Mouse (Mus musculus): ENCODE measurements around the gene Slc35f1. TPM values are rescaled to one million over a fixed set of nuclear protein-coding genes. Genes with fewer than 3 reads are reported as not detected.

Gene Slc35f1
- total and polyA plus RNA-seq, 3 experiments, result 0.07 to 0.11 TPM; not detected in 1

GRCm38 (mm10) chr10:52715146-52715545 is 24.8 kb downstream of the Slc35f1 start:
- DNase-seq (ENCODE audit: extremely low read depth), result no peak
- H3K36me3 ChIP-seq (replicated peaks in 1 of 2; ENCODE audit: control insufficient read depth in 1 of 2, insufficient read depth in 1 of 2, low read length in 1 of 2), result no peaks in the 10 kb centered on the region
- H3K27ac ChIP-seq (ENCODE audit: insufficient read depth, low read depth), result no peak overlapping the region
- no peaks in the 10 kb centered on the region for H3K9me3 ChIP-seq (replicated peaks; ENCODE audit: low read length)
- no peak overlapping the region for H3K4me2 ChIP-seq (ENCODE audit: insufficient read depth, low read depth, poor library complexity, severe bottlenecking)
- H3K79me2 ChIP-seq (replicated peaks; ENCODE audit: control insufficient read depth, extremely low read depth, insufficient read depth, poor library complexity, severe bottlenecking), result no peaks in the 10 kb centered on the region
- no peaks in the 10 kb centered on the region for H3K27me3 ChIP-seq (replicated peaks)
- dilution Hi-C loops (cut with MboI; ENCODE audit: extremely low pct_ligation_motif_present, extremely low pct_unique_long_range_greater_than_20kb, low sequenced_read_pairs), result no loop called here
- H3K4me1 ChIP-seq (ENCODE audit: control insufficient read depth in 1 of 2, insufficient read depth in 2 of 2), result no peaks in the 10 kb centered on the region
- H3K4me3 ChIP-seq (replicated peaks in 1 of 3; ENCODE audit: low read depth in 2 of 3, low read length in 2 of 3, poor library complexity in 1 of 3), result no peak overlapping the region
- TF ChIP-seq NRF1 (IDR thresholded peaks at IDR 0.05; ENCODE audit: low read depth, low read length) (no peak), HCFC1 (IDR thresholded peaks at IDR 0.05; ENCODE audit: low read depth, low read length) (no peak), SIN3A (IDR thresholded peaks at IDR 0.05; ENCODE audit: low read length) (no peak), MEF2A (IDR thresholded peaks at IDR 0.05; ENCODE audit: borderline replicate concordance, low read depth, low read length) (no peak), TCF12 (IDR thresholded peaks at IDR 0.05; ENCODE audit: low read depth, low read length) (no peak), CHD2 (IDR thresholded peaks at IDR 0.05; ENCODE audit: low read length) (no peak)
- in situ Hi-C loops (cut with MboI; ENCODE audit: low pct_ligation_motif_present, low pct_unique_long_range_greater_than_20kb, low sequenced_read_pairs), result no loop called here
- no peak overlapping the region for H3K9ac ChIP-seq (ENCODE audit: insufficient read depth, low read depth)

- no peak overlapping the region for H3K27ac ChIP-seq (ENCODE audit: insufficient read depth, low read depth)
- no peak for TF ChIP-seq MEF2A (IDR thresholded peaks at IDR 0.05; ENCODE audit: borderline replicate concordance, low read depth, low read length)
- no peaks in the 10 kb centered on the region for H3K27me3 ChIP-seq (replicated peaks)
- in situ Hi-C loops (cut with MboI; ENCODE audit: low pct_ligation_motif_present, low pct_unique_long_range_greater_than_20kb, low sequenced_read_pairs) (no loop called here), dilution Hi-C loops (cut with MboI; ENCODE audit: extremely low pct_ligation_motif_present, extremely low pct_unique_long_range_greater_than_20kb, low sequenced_read_pairs) (no loop called here)
- no peak overlapping the region for H3K4me2 ChIP-seq (ENCODE audit: insufficient read depth, low read depth, poor library complexity, severe bottlenecking)
- H3K9ac ChIP-seq (ENCODE audit: insufficient read depth, low read depth), result no peak overlapping the region
- H3K9me3 ChIP-seq (replicated peaks; ENCODE audit: low read length), result no peaks in the 10 kb centered on the region
- no peak overlapping the region for H3K4me3 ChIP-seq (replicated peaks in 1 of 3; ENCODE audit: low read depth in 2 of 3, low read length in 2 of 3, poor library complexity in 1 of 3)
- no peak for DNase-seq (ENCODE audit: extremely low read depth)
- H3K36me3 ChIP-seq (replicated peaks in 1 of 2; ENCODE audit: control insufficient read depth in 1 of 2, insufficient read depth in 1 of 2, low read length in 1 of 2), result no peaks in the 10 kb centered on the region
- H3K4me1 ChIP-seq (ENCODE audit: control insufficient read depth in 1 of 2, insufficient read depth in 2 of 2), result no peaks in the 10 kb centered on the region
- no peaks in the 10 kb centered on the region for H3K79me2 ChIP-seq (replicated peaks; ENCODE audit: control insufficient read depth, extremely low read depth, insufficient read depth, poor library complexity, severe bottlenecking)
These were observed 28.0 kb downstream of the Slc35f1 start for GRCm38 (mm10) chr10:52718199-52718917.

- no peak for DNase-seq (ENCODE audit: extremely low read depth)
- Histone ChIP-seq H3K27ac (ENCODE audit: insufficient read depth, low read depth) (no peak overlapping the region), H3K79me2 (replicated peaks; ENCODE audit: control insufficient read depth, extremely low read depth, insufficient read depth, poor library complexity, severe bottlenecking) (no peaks in the 10 kb centered on the region), H3K4me3 (replicated peaks in 1 of 3; ENCODE audit: low read depth in 2 of 3, low read length in 2 of 3, poor library complexity in 1 of 3) (no peak overlapping the region), H3K9me3 (replicated peaks; ENCODE audit: low read length) (no peaks in the 10 kb centered on the region), H3K4me1 (ENCODE audit: control insufficient read depth in 1 of 2, insufficient read depth in 2 of 2) (no peaks in the 10 kb centered on the region), H3K27me3 (replicated peaks) (no peaks in the 10 kb centered on the region), H3K4me2 (ENCODE audit: insufficient read depth, low read depth, poor library complexity, severe bottlenecking) (no peak overlapping the region), H3K36me3 (replicated peaks in 1 of 2; ENCODE audit: control insufficient read depth in 1 of 2, insufficient read depth in 1 of 2, low read length in 1 of 2) (no peaks in the 10 kb centered on the region), H3K9ac (ENCODE audit: insufficient read depth, low read depth) (no peak overlapping the region)
- dilution Hi-C loops (cut with MboI; ENCODE audit: extremely low pct_ligation_motif_present, extremely low pct_unique_long_range_greater_than_20kb, low sequenced_read_pairs), result no loop called here
- TF ChIP-seq UBTF (IDR thresholded peaks at IDR 0.05; ENCODE audit: low read depth, low read length), result no peak
- TF ChIP-seq POLR2AphosphoS2 (IDR thresholded peaks at IDR 0.05; ENCODE audit: low read depth, low read length), result no peak
- no peak for TF ChIP-seq MAZ (IDR thresholded peaks at IDR 0.05; ENCODE audit: low read depth, low read length)
- no peak for TF ChIP-seq MEF2A (IDR thresholded peaks at IDR 0.05; ENCODE audit: borderline replicate concordance, low read depth, low read length)
- TF ChIP-seq MAX (IDR thresholded peaks at IDR 0.05; ENCODE audit: low read length), result no peak
- TF ChIP-seq CHD2 (IDR thresholded peaks at IDR 0.05; ENCODE audit: low read length), result no peak
- in situ Hi-C loops (cut with MboI; ENCODE audit: low pct_ligation_motif_present, low pct_unique_long_range_greater_than_20kb, low sequenced_read_pairs), result no loop called here
These were observed 36.3 kb downstream of the Slc35f1 start for GRCm38 (mm10) chr10:52726674-52727073.

Data from CH12.LX (cell line).